Mouse (Mus musculus) embryo, embryonic 11.5 days (tissue): ENCODE measurements around the gene Olfr147.
"Not testable (repeated sequence)": the region's sequence is repeated elsewhere in the genome, so short reads cannot be mapped to it uniquely, and the experiment has no call there.

ENCODE experiments used
- DNase-seq: peaks from one replicate; pipeline ENCODE4 v3.0.0-alpha.2; 2012; ENCODE audit warnings: low read depth, low spot score

Olfr147 gene

GRCm38 (mm10) chr9:38401398-38401797, at the start of gene Olfr147:
Gene Olfr147 (plus strand): TSS chr9:38401698.
- DNase-seq: no peak

- DNase-seq: no peak
These were observed 34.9 kb upstream of the Olfr147 start, which contains the start of gene Olfr250 for GRCm38 (mm10) chr9:38366596-38366995. Gene Olfr250 (plus strand): TSS chr9:38366896.

- no peak for DNase-seq
These were observed 24.7 kb upstream of the Olfr147 start, which contains the start of gene Olfr251 for GRCm38 (mm10) chr9:38376786-38377185. Gene Olfr251 (plus strand): TSS chr9:38377086.

GRCm38 (mm10) chr9:38407502-38407901, 6.0 kb downstream of the Olfr147 start:
- not testable (repeated sequence) for DNase-seq

- DNase-seq: not testable (repeated sequence)
These were observed 12.0 kb downstream of the Olfr147 start for GRCm38 (mm10) chr9:38413502-38413901.

- no peak for DNase-seq
These were observed 22.3 kb downstream of the Olfr147 start for GRCm38 (mm10) chr9:38423801-38424200.

GRCm38 (mm10) chr9:38427026-38427425, 25.5 kb downstream of the Olfr147 start:
- DNase-seq: no peak

GRCm38 (mm10) chr9:38429155-38429554, 27.7 kb downstream of the Olfr147 start, which contains the start of gene Olfr901:
Gene Olfr901 (plus strand): TSS chr9:38429455.
- DNase-seq: no peak

- DNase-seq: no peak
These were observed 45.9 kb downstream of the Olfr147 start, which contains the start of gene Olfr902 for GRCm38 (mm10) chr9:38447352-38447751. Gene Olfr902 (plus strand): TSS chr9:38447652.
